Mouse (Mus musculus) monocyte, adult 59 days (primary cell): ENCODE measurements around the gene Xrcc3. TPM values are rescaled to one million over a fixed set of nuclear protein-coding genes. Genes with fewer than 3 reads are reported as not detected.

Source experiments
- total RNA-seq, 2 experiments: library from RNA; stranded (reverse); gene quantifications; one replicate each; pipeline ENCODE4 v1.2.4; 2023

Xrcc3 gene
- 1 to 10 TPM in 1 of 2 experiments, under 1 TPM in 1; 0.79 to 1.4 TPM for total RNA-seq

GRCm38 (mm10) chr12:111813766-111814617 is at the start of gene Xrcc3, which contains the start of gene Zfyve21:
Gene Xrcc3, minus strand, starts transcription at chr12:111813873.
Gene Zfyve21, plus strand, starts transcription at chr12:111814170.

GRCm38 (mm10) chr12:111758381-111759175 is 55.1 kb downstream of the Xrcc3 start, which contains the start of gene Klc1:
Gene Klc1, plus strand, starts transcription at chr12:111758849.

Other genes starting within 250 kb of the Xrcc3 start
- gene Mark3, start 239.3 kb downstream of the Xrcc3 start, total RNA-seq, result 10 to 100 TPM; 75.3 to 78.6 TPM
- 10 to 100 TPM; 49.9 to 50.1 TPM for gene Ckb, start 141.5 kb downstream of the Xrcc3 start, total RNA-seq
- 1 to 10 TPM; 7.4 to 7.9 TPM for gene Trmt61a, start 135.8 kb downstream of the Xrcc3 start, total RNA-seq
- 10 to 100 TPM; 18.2 to 21.6 TPM for gene Bag5, start 100.6 kb downstream of the Xrcc3 start, total RNA-seq
- 10 to 100 TPM; 28.1 to 29.9 TPM for gene Apopt1, start 100.6 kb downstream of the Xrcc3 start, total RNA-seq
- gene Klc1, start 55.0 kb downstream of the Xrcc3 start, total RNA-seq, result 100 to 1,000 TPM; 118 to 119 TPM
- 10 to 100 TPM in 1 of 2 experiments, 1 to 10 TPM in 1; 5.4 to 10.1 TPM for gene Zfyve21, start 297 bp upstream of the Xrcc3 start, total RNA-seq
- 10 to 100 TPM; 12.0 to 14.0 TPM for gene Ppp1r13b, start 94.2 kb upstream of the Xrcc3 start, total RNA-seq
- gene Atp5mpl, start 153.1 kb upstream of the Xrcc3 start, total RNA-seq, result 100 to 1,000 TPM; 160 to 191 TPM
- under 1 TPM; 0.39 to 0.63 TPM for gene Tdrd9, start 157.7 kb upstream of the Xrcc3 start, total RNA-seq
- gene Rd3l, start 167.4 kb upstream of the Xrcc3 start, total RNA-seq, result not detected